ENCODE assay signal across 26 mouse cellular contexts in genomic region chr9:94653198-94653597, GRCm38 (mm10). TPM values are rescaled to one million over a fixed set of nuclear protein-coding genes. Genes with fewer than 3 reads are reported as not detected.
DNase-seq lines count a peak whose midpoint lies in the region; ATAC-seq lines count a peak whose summit lies in the region.
"Had no signal": no experiment of that assay in that cellular context is flagged by ENCODE, and none has a peak within 500 bp of the region (broad histone marks: within the 10 kb centered on the region; RNA-seq: fewer than 3 reads in every experiment).

No protein-coding gene starts in this region.

- no peak for DNase-seq in adrenal gland, postnatal 10 days
- DNase-seq in cerebellum, postnatal 4 days (ENCODE audit: low spot score in 2 of 2), result no peak
- DNase-seq: adrenal gland, adult 2 months; adrenal gland, postnatal 25 days; B cell, adult 2 months; cerebellum, adult 18-20 months; cerebellum, adult 9-10 months; cerebellum, postnatal 14 days; embryo, embryonic 11 days; gastrocnemius, postnatal 25 days; heart, adult 2 months; heart, postnatal 14 days; heart, postnatal 4 days had no signal

- H3K9me3 ChIP-seq in liver, embryonic 12.5 days (replicated peaks), result no peaks in the 10 kb centered on the region
- H3K9me3 ChIP-seq: embryonic facial prominence, embryonic 10.5 days; embryonic facial prominence, embryonic 13.5 days; forebrain, embryonic 12.5 days; forebrain, embryonic 15.5 days; heart, embryonic 10.5 days; heart, embryonic 13.5 days; hindbrain, embryonic 12.5 days; hindbrain, embryonic 15.5 days had no signal

- ATAC-seq in CD4-positive, CD25-positive, alpha-beta regulatory T cell, adult 4 months, result peak; percentile 47
- ATAC-seq in common myeloid progenitor, adult 5-6 weeks (replicated peaks; ENCODE audit: low read depth, poor library complexity, severe bottlenecking), result peak; percentile 77
- ATAC-seq in megakaryocyte, adult 5-6 weeks (ENCODE audit: poor library complexity, severe bottlenecking), result peak; percentile 67
- ATAC-seq in liver, embryonic 12.5 days, result no peak
- ATAC-seq: forebrain, embryonic 15.5 days had no signal

- H3K27ac ChIP-seq in liver, embryonic 12.5 days, result no peak overlapping the region
- H3K27ac ChIP-seq: embryonic facial prominence, embryonic 10.5 days; embryonic facial prominence, embryonic 13.5 days; forebrain, embryonic 12.5 days; forebrain, embryonic 15.5 days; heart, adult 2 months; heart, embryonic 10.5 days; heart, embryonic 13.5 days; hindbrain, embryonic 12.5 days; hindbrain, embryonic 15.5 days had no signal

- no peak overlapping the region for H3K4me3 ChIP-seq in liver, embryonic 12.5 days
- H3K4me3 ChIP-seq: embryonic facial prominence, embryonic 10.5 days; embryonic facial prominence, embryonic 13.5 days; erythroblast, embryonic 14.5 days; forebrain, embryonic 12.5 days; forebrain, embryonic 15.5 days; heart, adult 2 months; heart, embryonic 10.5 days; heart, embryonic 13.5 days; hindbrain, embryonic 12.5 days; hindbrain, embryonic 15.5 days had no signal

- no peaks in the 10 kb centered on the region for H3K36me3 ChIP-seq in liver, embryonic 12.5 days
- H3K36me3 ChIP-seq: embryonic facial prominence, embryonic 10.5 days; embryonic facial prominence, embryonic 13.5 days; forebrain, embryonic 12.5 days; forebrain, embryonic 15.5 days; heart, embryonic 10.5 days; heart, embryonic 13.5 days; hindbrain, embryonic 12.5 days; hindbrain, embryonic 15.5 days had no signal

- H3K4me1 ChIP-seq in liver, embryonic 12.5 days, result no peaks in the 10 kb centered on the region
- H3K4me1 ChIP-seq: embryonic facial prominence, embryonic 10.5 days; embryonic facial prominence, embryonic 13.5 days; forebrain, embryonic 12.5 days; forebrain, embryonic 15.5 days; heart, embryonic 10.5 days; heart, embryonic 13.5 days; hindbrain, embryonic 12.5 days; hindbrain, embryonic 15.5 days had no signal

- no peak overlapping the region for H3K4me2 ChIP-seq in liver, embryonic 12.5 days
- H3K4me2 ChIP-seq: embryonic facial prominence, embryonic 13.5 days; forebrain, embryonic 12.5 days; forebrain, embryonic 15.5 days; heart, embryonic 13.5 days; hindbrain, embryonic 12.5 days; hindbrain, embryonic 15.5 days had no signal

- H3K27me3 ChIP-seq in liver, embryonic 12.5 days (replicated peaks), result no peaks in the 10 kb centered on the region
- H3K27me3 ChIP-seq: embryonic facial prominence, embryonic 13.5 days; forebrain, embryonic 12.5 days; forebrain, embryonic 15.5 days; heart, embryonic 13.5 days; hindbrain, embryonic 12.5 days; hindbrain, embryonic 15.5 days had no signal

- no peak overlapping the region for H3K9ac ChIP-seq in liver, embryonic 12.5 days
- H3K9ac ChIP-seq: embryonic facial prominence, embryonic 13.5 days; forebrain, embryonic 12.5 days; forebrain, embryonic 15.5 days; heart, embryonic 13.5 days; hindbrain, embryonic 12.5 days; hindbrain, embryonic 15.5 days had no signal

- WGBS in liver, embryonic 12.5 days (ENCODE audit: insufficient replicate concordance), result 58% methylated on average over 6 of the region's 6 CpGs

RNA-seq across cellular contexts. Expression of gene Slc9a9, which starts 16.5 kb away (rescaled TPM):
- 10 to 100 TPM; 35.6 to 44.2 TPM for polyA plus RNA-seq in CD4-positive, CD25-positive, alpha-beta regulatory T cell, adult 4 months (2017; shearing (Covaris generic))
- total RNA-seq in common myeloid progenitor, adult 5-6 weeks (2017), result 13.7 and 15.9 TPM in 2 replicates
- total RNA-seq in megakaryocyte, adult 5-6 weeks (2015), result 19.1 and 21.5 TPM in 2 replicates
- total RNA-seq in megakaryocyte, adult 5-6 weeks (2017), result 20.8 and 21.9 TPM in 2 replicates
- total RNA-seq in adrenal gland, postnatal 10 days (2021), result 1 to 10 TPM; 3.2 to 4.3 TPM
- 1.6 and 1.7 TPM in 2 replicates for polyA plus RNA-seq in liver, embryonic 12.5 days (2016; fragmentation: Nextera tagmentation; extraction: Ambion mirVana)
